Mouse (Mus musculus) embryonic fibroblast, embryonic 13.5 days (primary cell): ENCODE data around the gene Ptpn4.

Experiments
- CTCF ChIP-seq: IDR thresholded peaks from 2 replicates; pipeline ENCODE4 v1.5.1; 2011; ENCODE audit warnings: mild to moderate bottlenecking, control low read depth, low read length, moderate library complexity, borderline replicate concordance; ENCODE audit not compliant: insufficient read depth
- POLR2A ChIP-seq: IDR thresholded peaks from 2 replicates; pipeline ENCODE4 v1.6.1; 2011; ENCODE audit warnings: low read depth, mild to moderate bottlenecking, control low read depth, low read length, moderate library complexity

- TF ChIP-seq CTCF: no peak
- TF ChIP-seq POLR2A: no peak
Observed at GRCm38 (mm10) chr1:119640006-119640405, 197.4 kb downstream of the Ptpn4 start.
